Mouse (Mus musculus) hindbrain, embryonic 15.5 days (tissue): ENCODE results near the gene Selenop. TPM values are rescaled to one million over a fixed set of nuclear protein-coding genes. Genes with fewer than 3 reads are reported as not detected.

Experiments used
- ATAC-seq: fragments of 200-750 bp; cut with Nextera tagmentation; 2 replicates; pipeline ENCODE4 v1.8.0; 2017; ENCODE audit warnings: low read depth, moderate number of reproducible peaks, moderate TSS enrichment; ENCODE audit not compliant: low FRiP score
- H3K27ac ChIP-seq: fragments of 300-500 bp; sonication (generic); replicated peaks from 2 replicates; pipeline ENCODE4 v1.5.1; 2015; ENCODE audit warnings: mild to moderate bottlenecking, inconsistent platforms
- H3K27me3 ChIP-seq: fragments of 300-500 bp; sonication (generic); 2 replicates; pipeline ENCODE4 v1.6.1; 2015; ENCODE audit warnings: control low read depth, inconsistent platforms
- H3K36me3 ChIP-seq: fragments of 300-500 bp; sonication (generic); 2 replicates; pipeline ENCODE4 v1.6.1; 2015; ENCODE audit warnings: control low read depth, inconsistent platforms
- H3K4me1 ChIP-seq: fragments of 300-500 bp; sonication (generic); replicated peaks from 2 replicates; pipeline ENCODE4 v1.6.1; 2015; ENCODE audit warnings: control low read depth, inconsistent platforms
- H3K4me2 ChIP-seq: fragments of 300-500 bp; sonication (generic); 2 replicates; pipeline ENCODE4 v1.6.1; 2015; ENCODE audit warnings: moderate library complexity, mild to moderate bottlenecking, inconsistent platforms
- H3K4me3 ChIP-seq: fragments of 300-500 bp; sonication (generic); 2 replicates; pipeline ENCODE4 v1.5.1; 2015; ENCODE audit warnings: mild to moderate bottlenecking, inconsistent platforms
- H3K9ac ChIP-seq: fragments of 300-500 bp; sonication (generic); 2 replicates; pipeline ENCODE4 v1.6.1; 2015; ENCODE audit warnings: inconsistent platforms
- H3K9me3 ChIP-seq: fragments of 300-500 bp; sonication (generic); 2 replicates; pipeline ENCODE4 v1.6.1; 2016; ENCODE audit warnings: control low read depth, inconsistent platforms
- WGBS: fragments of 180-500 bp; shearing (Covaris S2); methylation state at CpG from one replicate; pipeline ENCODE4 v1.1.7; 2015; 5-methylcytosine and 5-hydroxymethylcytosine counted together
- polyA plus RNA-seq: library from polyadenylated mRNA; unstranded; fragments of >200 nt; fragmentation: Nextera tagmentation; extraction: Ambion mirVana; gene quantifications from 2 replicates; pipeline ENCODE4 v1.2.1, GENCODE M21; 2015

Selenop gene
- polyA plus RNA-seq, 1 experiment from 2014 or later: 130 TPM

GRCm38 (mm10) chr15:3312937-3313336 is 44.6 kb downstream of the Selenop start:
- Histone ChIP-seq H3K4me2 (no peak overlapping the region), H3K9ac (no peak overlapping the region), H3K27me3 (no peaks in the 10 kb centered on the region), H3K4me1 (no peaks in the 10 kb centered on the region), H3K9me3 (no peaks in the 10 kb centered on the region), H3K4me3 (no peak overlapping the region), H3K27ac (no peak overlapping the region), H3K36me3 (no peaks in the 10 kb centered on the region)
- ATAC-seq: no peak

- Histone ChIP-seq H3K9ac (no peak overlapping the region), H3K27me3 (no peaks in the 10 kb centered on the region), H3K4me2 (no peak overlapping the region), H3K4me3 (no peak overlapping the region), H3K9me3 (no peaks in the 10 kb centered on the region), H3K27ac (no peak overlapping the region), H3K36me3 (no peaks in the 10 kb centered on the region), H3K4me1 (no peaks in the 10 kb centered on the region)
- ATAC-seq: no peak
- 79% methylated on average over 2 of the region's 2 CpGs for WGBS
Observed at GRCm38 (mm10) chr15:3316617-3317016, 48.3 kb downstream of the Selenop start.

GRCm38 (mm10) chr15:3319929-3320328 is 51.6 kb downstream of the Selenop start:
- no peaks in the 10 kb centered on the region for H3K36me3 ChIP-seq
- ATAC-seq: no peak
- no peak overlapping the region for H3K4me2 ChIP-seq
- no peaks in the 10 kb centered on the region for H3K9me3 ChIP-seq
- no peaks in the 10 kb centered on the region for H3K4me1 ChIP-seq
- H3K27ac ChIP-seq: no peak overlapping the region
- 83% methylated on average over 9 of the region's 9 CpGs for WGBS
- no peak overlapping the region for H3K4me3 ChIP-seq
- H3K9ac ChIP-seq: no peak overlapping the region
- no peaks in the 10 kb centered on the region for H3K27me3 ChIP-seq

- H3K4me2 ChIP-seq: no peak overlapping the region
- no peak for ATAC-seq
- H3K4me3 ChIP-seq: no peak overlapping the region
- H3K9ac ChIP-seq: no peak overlapping the region
- H3K36me3 ChIP-seq: no peaks in the 10 kb centered on the region
- H3K27me3 ChIP-seq: no peaks in the 10 kb centered on the region
- H3K9me3 ChIP-seq: no peaks in the 10 kb centered on the region
- no peaks in the 10 kb centered on the region for H3K4me1 ChIP-seq
- no peak overlapping the region for H3K27ac ChIP-seq
Observed at GRCm38 (mm10) chr15:3323041-3323440, 54.7 kb downstream of the Selenop start.

Other genes starting within 250 kb of the Selenop start
- not detected in 2 replicates for gene Ccdc152, start 35.0 kb downstream of the Selenop start, polyA plus RNA-seq